Mouse (Mus musculus): ENCODE measurements at regions not wholly inside any gene's neighbourhood (a gene's known extent, or its start where the extent isn't known, plus 50 kb on each side); places are given as distances from the start of the nearest gene placed in this dataset.

DNA sequence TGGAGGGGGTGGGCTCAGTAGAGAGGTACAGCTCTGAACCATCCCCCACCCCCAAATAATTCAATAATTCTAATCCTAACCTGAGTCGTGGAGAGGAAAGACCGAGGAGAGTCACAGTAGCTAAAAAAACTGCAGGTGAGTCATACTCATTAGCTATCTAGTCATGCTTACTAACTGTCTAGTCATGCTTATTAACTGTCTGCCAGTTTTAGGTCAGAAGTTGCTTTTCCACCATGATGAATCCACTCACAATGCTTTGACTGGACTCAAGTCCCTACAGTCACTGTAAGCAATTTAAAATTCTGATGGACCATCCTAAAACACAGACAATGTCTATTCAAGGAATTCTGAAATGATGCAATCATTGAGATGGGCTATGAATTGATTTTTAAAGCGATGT lies 110.9 kb upstream of the Ptbp2 start:
- no peak overlapping the region for H3K4me3 ChIP-seq (ENCODE audit: low read length)
- H3K36me3 ChIP-seq (ENCODE audit: insufficient read depth, low read length) = no peaks in the 10 kb centered on the region
- TF ChIP-seq CTCF (IDR thresholded peaks at IDR 0.05; ENCODE audit: low read depth) = no peak
- ATAC-seq (no peak), DNase-seq (ENCODE audit: low spot score) (no peak)
- no peak overlapping the region for H3K9ac ChIP-seq (replicated peaks; ENCODE audit: low read length)
- 81% methylated on average over 3 of the region's 3 CpGs for WGBS
- H3K27ac ChIP-seq = no peak overlapping the region
- no peaks in the 10 kb centered on the region for H3K4me1 ChIP-seq (ENCODE audit: insufficient read depth, low read length)
- H3K27me3 ChIP-seq (ENCODE audit: insufficient read depth, low read length) = no peaks in the 10 kb centered on the region
- H3K4me2 ChIP-seq (ENCODE audit: low read depth, low read length) = no peak overlapping the region
- H3K9me3 ChIP-seq (ENCODE audit: low read length) = no peaks in the 10 kb centered on the region

DNA sequence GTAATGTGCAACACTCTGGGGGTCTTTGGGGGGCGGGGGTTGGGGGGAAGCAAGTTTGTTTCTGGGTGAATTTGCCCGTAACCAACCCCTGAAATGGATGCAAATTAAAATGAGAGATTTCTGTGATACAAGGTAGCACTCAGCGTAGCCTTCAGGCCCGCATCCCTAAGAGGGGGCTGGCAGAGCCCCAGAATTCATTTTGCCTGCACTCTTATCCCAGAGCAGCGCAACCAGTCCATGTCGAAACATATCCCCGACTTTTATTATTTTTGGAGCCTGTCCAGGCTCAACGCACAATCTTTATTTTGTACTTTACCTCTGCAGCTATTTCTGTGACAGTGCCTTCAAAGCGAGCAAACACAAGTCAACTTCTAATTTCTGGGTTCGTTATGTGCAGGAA lies 109.8 kb upstream of the Ptbp2 start:
- Histone ChIP-seq H3K36me3 (ENCODE audit: insufficient read depth, low read length) (no peaks in the 10 kb centered on the region), H3K4me1 (ENCODE audit: insufficient read depth, low read length) (no peaks in the 10 kb centered on the region), H3K9ac (replicated peaks; ENCODE audit: low read length) (no peak overlapping the region), H3K4me2 (ENCODE audit: low read depth, low read length) (peak overlapping the region; percentile 58), H3K9me3 (ENCODE audit: low read length) (no peaks in the 10 kb centered on the region), H3K27me3 (ENCODE audit: insufficient read depth, low read length) (no peaks in the 10 kb centered on the region), H3K4me3 (ENCODE audit: low read length) (peak overlapping the region; percentile 23; the same call in 1 of the 2 replicates), H3K27ac (no peak overlapping the region)
- DNase-seq (ENCODE audit: low spot score) = peak; percentile 13
- no peak for ATAC-seq
- WGBS = 47% methylated on average over 10 of the region's 10 CpGs
- no peak for TF ChIP-seq CTCF (IDR thresholded peaks at IDR 0.05; ENCODE audit: low read depth)

DNA sequence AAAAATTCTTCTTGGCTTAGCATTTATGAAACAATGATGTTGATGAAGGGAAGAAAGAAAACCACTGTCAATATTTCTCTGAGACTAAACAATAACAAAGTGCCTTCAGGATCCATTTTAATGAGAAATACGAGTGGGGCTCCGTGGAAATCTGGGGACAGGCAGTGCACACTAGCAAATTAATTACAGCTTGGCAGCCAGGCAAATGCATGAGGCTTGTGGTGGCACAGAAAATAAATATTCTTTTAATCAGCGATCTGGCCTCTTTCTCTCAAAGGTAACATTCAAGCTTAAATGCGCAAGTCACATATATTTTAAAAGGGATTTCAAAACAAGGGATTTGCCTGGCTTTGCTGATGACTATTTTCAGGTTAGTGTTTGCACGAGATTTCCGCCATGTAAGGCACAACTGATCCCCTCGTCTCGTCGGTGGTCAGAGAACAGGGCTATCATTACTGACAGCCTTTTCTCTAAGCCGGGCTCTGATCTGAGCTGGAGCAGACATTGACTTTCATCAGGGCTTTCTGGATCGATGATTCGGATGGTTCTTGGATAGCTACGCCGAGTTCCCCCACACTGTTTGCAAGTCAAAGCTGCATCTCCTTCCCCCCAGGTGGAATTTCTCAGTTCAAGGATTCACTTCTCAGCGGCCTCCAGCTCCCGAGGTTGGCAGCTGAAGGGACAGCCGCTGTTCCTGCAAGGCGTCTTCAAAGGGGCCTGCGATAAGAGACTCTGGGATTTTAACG lies 109.1 kb upstream of the Ptbp2 start:
- Histone ChIP-seq H3K4me2 (ENCODE audit: low read depth, low read length) (peak overlapping the region; percentile 58), H3K27me3 (ENCODE audit: insufficient read depth, low read length) (no peaks in the 10 kb centered on the region), H3K36me3 (ENCODE audit: insufficient read depth, low read length) (no peaks in the 10 kb centered on the region), H3K27ac (peak overlapping the region; percentile 51; the same call in 1 of the 2 replicates), H3K4me3 (ENCODE audit: low read length) (peak overlapping the region; percentile 23), H3K4me1 (ENCODE audit: insufficient read depth, low read length) (no peaks in the 10 kb centered on the region), H3K9me3 (ENCODE audit: low read length) (no peaks in the 10 kb centered on the region), H3K9ac (replicated peaks; ENCODE audit: low read length) (peak overlapping the region; percentile 41)
- ATAC-seq = no peak
- WGBS = 10% methylated on average over 20 of the region's 20 CpGs
- no peak for TF ChIP-seq CTCF (IDR thresholded peaks at IDR 0.05; ENCODE audit: low read depth)
- DNase-seq (ENCODE audit: low spot score) = peak; percentile 42

DNA sequence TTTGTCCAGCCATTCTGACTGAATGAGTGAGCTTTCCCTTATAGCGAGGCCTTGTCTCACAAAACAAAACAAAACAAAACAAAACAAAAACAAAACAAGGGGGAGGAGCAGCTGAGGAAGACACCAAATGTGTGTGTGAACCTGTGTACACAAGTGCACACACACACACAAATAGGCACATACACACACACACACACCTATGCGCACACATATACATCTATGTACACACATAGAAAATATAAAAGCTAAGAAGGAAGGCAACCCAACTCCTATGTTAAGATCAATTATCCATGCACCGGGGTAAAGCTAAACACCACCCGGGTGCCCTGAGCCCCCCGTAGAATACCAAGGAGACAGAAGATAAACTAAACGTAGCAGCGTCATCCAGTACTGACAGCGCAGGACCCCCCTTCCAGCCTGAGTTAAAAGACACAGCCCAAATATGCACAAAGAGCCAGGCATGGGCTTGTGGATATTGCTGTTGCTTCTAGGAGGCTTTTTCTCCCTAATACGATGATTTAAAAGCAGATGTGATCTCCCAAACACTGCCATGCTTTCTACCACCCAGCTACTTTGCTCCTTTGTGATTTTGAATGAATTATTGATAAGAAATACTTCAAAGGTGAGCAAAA lies 108.4 kb upstream of the Ptbp2 start:
- Histone ChIP-seq H3K27ac (no peak overlapping the region), H3K9me3 (ENCODE audit: low read length) (no peaks in the 10 kb centered on the region), H3K36me3 (ENCODE audit: insufficient read depth, low read length) (no peaks in the 10 kb centered on the region), H3K9ac (replicated peaks; ENCODE audit: low read length) (no peak overlapping the region), H3K4me3 (ENCODE audit: low read length) (no peak overlapping the region), H3K4me1 (ENCODE audit: insufficient read depth, low read length) (no peaks in the 10 kb centered on the region), H3K4me2 (ENCODE audit: low read depth, low read length) (peak overlapping the region; percentile 58; the same call in 1 of the 2 replicates), H3K27me3 (ENCODE audit: insufficient read depth, low read length) (no peaks in the 10 kb centered on the region)
- no peak for TF ChIP-seq CTCF (IDR thresholded peaks at IDR 0.05; ENCODE audit: low read depth)
- ATAC-seq (no peak), DNase-seq (ENCODE audit: low spot score) (no peak)
- 51% methylated on average over 9 of the region's 9 CpGs for WGBS

DNA sequence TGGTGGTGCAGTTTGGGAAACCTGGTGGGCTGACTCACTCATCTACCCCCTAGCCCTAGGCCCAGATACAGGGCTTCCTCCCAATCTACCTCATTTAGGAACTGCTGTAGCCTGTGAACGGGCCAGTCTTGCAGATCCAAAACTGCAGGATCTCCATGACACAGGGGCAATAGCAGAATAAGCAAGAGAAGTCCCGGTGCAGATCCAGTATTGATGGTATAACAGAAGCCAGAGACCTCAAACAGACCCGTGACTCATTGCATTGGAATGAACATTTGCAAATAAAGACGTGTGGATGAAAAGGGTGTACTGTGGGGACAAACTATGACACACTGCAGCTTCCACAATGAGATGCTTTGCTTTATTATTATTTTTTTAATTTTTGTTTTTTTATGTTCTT lies 106.6 kb upstream of the Ptbp2 start:
- WGBS = 64% methylated on average over 4 of the region's 4 CpGs
- ATAC-seq = no peak

DNA sequence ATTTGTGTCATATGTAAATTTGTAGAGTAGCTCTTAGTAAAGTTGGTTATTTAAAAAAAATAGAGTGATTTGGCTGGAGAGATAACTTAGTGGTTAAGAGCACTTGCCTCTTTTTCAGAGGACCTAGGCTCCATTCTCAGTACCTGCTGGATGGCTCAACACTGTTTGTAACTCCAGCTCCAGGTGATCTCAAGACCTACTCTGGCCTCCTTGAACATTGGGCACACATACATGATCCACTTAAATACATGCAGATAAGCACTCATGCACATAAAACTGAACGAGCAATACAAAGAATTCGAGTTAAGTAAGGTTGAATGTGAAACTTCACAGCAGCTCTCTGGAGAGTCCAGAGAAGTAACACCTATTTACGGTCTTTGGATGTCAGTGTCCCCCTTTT lies 104.2 kb upstream of the Ptbp2 start:
- WGBS = 94% methylated on average over 3 of the region's 3 CpGs
- no peaks in the 10 kb centered on the region for H3K27me3 ChIP-seq (ENCODE audit: insufficient read depth, low read length)
- ATAC-seq (no peak), DNase-seq (ENCODE audit: low spot score) (no peak)
- H3K9me3 ChIP-seq (ENCODE audit: low read length) = no peaks in the 10 kb centered on the region
- no peak overlapping the region for H3K9ac ChIP-seq (replicated peaks; ENCODE audit: low read length)
- TF ChIP-seq CTCF (IDR thresholded peaks at IDR 0.05; ENCODE audit: low read depth) = no peak
- H3K4me3 ChIP-seq (ENCODE audit: low read length) = no peak overlapping the region
- no peak overlapping the region for H3K27ac ChIP-seq
- no peaks in the 10 kb centered on the region for H3K4me1 ChIP-seq (ENCODE audit: insufficient read depth, low read length)
- H3K36me3 ChIP-seq (ENCODE audit: insufficient read depth, low read length) = no peaks in the 10 kb centered on the region
- H3K4me2 ChIP-seq (ENCODE audit: low read depth, low read length) = no peak overlapping the region

More for the DNA sequence above, 106.6 kb upstream of the Ptbp2 start:
- Histone ChIP-seq H3K9me3 (ENCODE audit: low read length) (no peaks in the 10 kb centered on the region), H3K4me1 (ENCODE audit: insufficient read depth, low read length) (no peaks in the 10 kb centered on the region), H3K4me3 (ENCODE audit: low read length) (no peak overlapping the region), H3K9ac (replicated peaks; ENCODE audit: low read length) (no peak overlapping the region), H3K27ac (no peak overlapping the region), H3K27me3 (ENCODE audit: insufficient read depth, low read length) (no peaks in the 10 kb centered on the region), H3K4me2 (ENCODE audit: low read depth, low read length) (no peak overlapping the region), H3K36me3 (ENCODE audit: insufficient read depth, low read length) (no peaks in the 10 kb centered on the region)
- TF ChIP-seq CTCF (IDR thresholded peaks at IDR 0.05; ENCODE audit: low read depth) = no peak
- DNase-seq (ENCODE audit: low spot score) = no peak

DNA sequence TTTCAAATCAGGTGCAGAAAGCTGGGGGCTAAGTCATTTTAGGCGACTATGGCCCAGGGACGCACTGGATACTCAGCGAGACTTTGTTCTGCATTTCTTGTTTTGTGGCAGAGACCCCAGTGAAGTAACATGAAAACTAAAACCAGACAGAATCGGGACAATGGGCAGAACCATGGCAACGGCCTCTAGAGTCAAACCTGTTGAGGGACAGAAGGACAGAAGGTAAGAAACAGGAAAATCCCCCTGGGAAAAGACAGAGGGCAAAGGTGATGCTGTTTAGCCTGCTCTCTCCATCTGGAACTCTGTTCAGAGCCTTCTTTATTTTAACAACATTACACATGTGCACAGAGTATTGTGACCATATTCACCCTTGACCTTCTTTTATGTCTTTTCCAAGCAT lies 92.1 kb upstream of the Ptbp2 start:
- no peaks in the 10 kb centered on the region for H3K36me3 ChIP-seq (ENCODE audit: insufficient read depth, low read length)
- ATAC-seq (no peak), DNase-seq (ENCODE audit: low spot score) (no peak)
- H3K9ac ChIP-seq (replicated peaks; ENCODE audit: low read length) = no peak overlapping the region
- WGBS = 40% methylated on average over 5 of the region's 5 CpGs
- H3K4me2 ChIP-seq (ENCODE audit: low read depth, low read length) = no peak overlapping the region
- 0 out of 2 replicates have a peak, but pooled peaks cover 2% of the 10 kb centered on the region for H3K9me3 ChIP-seq (ENCODE audit: low read length)
- no peak overlapping the region for H3K4me3 ChIP-seq (ENCODE audit: low read length)
- H3K27ac ChIP-seq = no peak overlapping the region
- no peak for TF ChIP-seq CTCF (IDR thresholded peaks at IDR 0.05; ENCODE audit: low read depth)
- no peaks in the 10 kb centered on the region for H3K4me1 ChIP-seq (ENCODE audit: insufficient read depth, low read length)
- no peaks in the 10 kb centered on the region for H3K27me3 ChIP-seq (ENCODE audit: insufficient read depth, low read length)
